In the genomic region with DNA sequence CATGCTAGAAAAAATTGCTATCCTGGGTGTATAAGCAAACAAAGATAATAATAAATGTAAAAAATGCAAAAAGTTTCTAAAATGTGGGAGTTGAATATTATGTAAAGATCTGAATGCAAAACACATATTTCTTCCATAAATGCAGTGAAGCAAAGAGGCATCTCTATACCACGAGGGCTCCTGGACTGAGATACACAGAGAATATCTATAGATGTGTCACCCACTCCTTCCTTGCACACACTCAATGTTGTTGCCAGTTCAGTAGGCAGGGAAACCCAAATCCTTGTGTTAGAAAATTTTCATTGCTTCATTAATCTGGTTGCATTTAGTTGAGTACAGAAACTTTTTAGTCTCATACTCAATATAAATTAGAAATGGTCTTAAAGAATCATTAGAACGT, we compare ENCODE assay signal across 17 mouse cellular contexts.
"Had no signal": no experiment of that assay in that cellular context is flagged by ENCODE, and none has a peak within 500 bp of the region (broad histone marks: within the 10 kb centered on the region; RNA-seq: fewer than 3 reads in every experiment).

No protein-coding gene starts in this region.

- ATAC-seq: hindbrain, embryonic 16.5 days; inflammation-experienced regulatory T-cells, adult 6 months; intestine, embryonic 15.5 days; intestine, postnatal 0 days had no signal

- DNase-seq: gastrocnemius, adult 2 months; gastrocnemius, postnatal 10 days; gastrocnemius, postnatal 25 days; heart, adult 18-20 months; heart, postnatal 10 days; heart, postnatal 4 days; kidney, adult 18-20 months; kidney, adult 8-10 months; kidney, postnatal 10 days; kidney, postnatal 25 days; kidney, postnatal 4 days; liver; liver, embryonic 13.5 days had no signal
